Mouse (Mus musculus): ENCODE results near the gene Dnaaf5.

DNA sequence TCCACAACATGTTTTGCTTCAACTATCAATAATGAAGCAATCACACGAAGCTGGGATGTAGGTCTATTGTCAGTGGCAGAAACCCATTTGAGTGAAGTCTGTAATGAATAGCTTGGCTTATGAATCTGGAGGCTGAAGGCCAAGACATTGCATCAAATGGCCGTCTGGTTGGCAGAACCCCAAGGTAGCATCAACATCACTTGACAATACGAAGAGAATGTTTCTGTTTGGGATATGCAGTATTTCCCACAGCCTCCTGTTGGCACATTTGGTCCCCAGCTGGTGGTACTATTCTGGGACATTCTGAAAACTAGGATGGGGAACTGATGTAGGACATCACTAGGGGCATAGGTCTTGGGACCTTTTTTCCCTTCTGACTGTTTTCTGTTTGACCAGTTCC is 6.1 kb upstream of the Dnaaf5 start:
- TF ChIP-seq CTCF (IDR thresholded peaks at IDR 0.05; ENCODE audit: low read depth) (no peak), EP300 (IDR thresholded peaks at IDR 0.05; ENCODE audit: low read depth) (no peak)
